Mouse (Mus musculus): ENCODE data around the gene Fgd2. TPM values are rescaled to one million over a fixed set of nuclear protein-coding genes. Genes with fewer than 3 reads are reported as not detected.

The Fgd2 gene
- polyA plus RNA-seq, 1 experiment from 2014 or later = 15.4 TPM

DNA sequence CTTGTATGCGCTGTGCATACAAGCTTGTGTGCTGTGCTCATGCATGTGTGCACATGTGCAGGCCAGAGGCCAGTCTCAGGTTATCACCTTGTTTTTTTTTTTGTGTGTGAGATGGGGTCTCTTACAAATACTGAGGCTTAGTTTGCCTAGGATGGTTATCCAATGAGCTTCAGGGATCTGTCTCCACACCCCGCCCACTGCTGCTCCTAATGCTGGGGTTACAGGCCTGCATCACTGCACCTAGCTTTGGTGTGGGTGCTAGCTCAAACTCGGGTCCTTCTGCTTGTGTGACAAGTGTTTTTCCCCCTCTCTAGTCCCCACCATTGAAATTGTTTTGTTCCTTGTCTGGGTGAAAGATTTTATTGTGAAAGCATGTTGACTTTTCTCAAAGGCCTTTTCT, 30.5 kb upstream of the Fgd2 start:
- WGBS = 79% methylated on average over 3 of the region's 3 CpGs

DNA sequence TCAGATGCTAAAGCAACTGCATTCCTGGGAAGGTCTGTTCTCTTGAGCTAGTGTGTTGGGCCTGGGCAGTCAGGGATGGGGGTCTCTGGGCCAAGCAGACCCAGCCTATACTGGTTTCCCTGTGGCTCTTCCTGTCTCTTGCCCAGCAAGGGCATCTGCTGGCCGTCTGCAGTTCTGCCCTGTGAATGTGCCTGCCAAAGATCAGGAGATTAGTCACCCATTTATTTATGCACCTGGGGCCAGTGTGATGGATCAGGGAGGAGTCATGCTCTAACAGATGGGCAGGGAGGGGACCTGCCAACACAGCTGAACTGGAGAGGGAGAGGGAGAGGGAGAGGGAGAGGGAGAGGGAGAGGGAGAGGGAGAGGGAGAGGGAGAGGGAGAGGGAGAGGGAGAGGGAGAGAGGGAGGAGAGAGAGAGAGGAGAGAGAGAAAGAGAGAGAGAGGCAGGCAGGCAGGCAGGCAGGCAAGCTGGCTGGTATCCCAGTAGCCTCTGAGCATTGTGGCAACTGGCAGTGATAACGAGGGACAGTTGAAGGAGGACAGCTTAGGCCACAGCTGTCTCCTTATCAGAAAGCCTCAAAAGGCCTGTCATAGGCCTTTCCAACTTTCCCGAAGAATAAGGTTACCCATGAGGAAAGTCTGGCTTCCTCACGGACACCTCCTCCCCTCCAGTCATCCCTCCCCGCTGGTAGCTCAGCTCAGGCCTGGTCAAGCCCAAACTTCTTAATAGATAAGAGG, 29.9 kb upstream of the Fgd2 start:
- Histone ChIP-seq H3K27me3 (replicated peaks; ENCODE audit: control insufficient read depth, insufficient read depth, low read length) (peaks cover 8% of the 10 kb centered on the region), H3K9me3 (ENCODE audit: control insufficient read depth, low read length) (no peaks in the 10 kb centered on the region), H3K27ac (ENCODE audit: low read depth) (no peak overlapping the region; the same call in 1 of the 2 replicates), H3K36me3 (ENCODE audit: control insufficient read depth, insufficient read depth, low read length) (peaks cover 44% of the 10 kb centered on the region), H3K4me2 (ENCODE audit: low read length) (no peak overlapping the region), H3K4me1 (replicated peaks; ENCODE audit: control insufficient read depth, insufficient read depth, low read length) (0 out of 2 replicates have a peak, but pooled peaks cover 8% of the 10 kb centered on the region), H3K9ac (ENCODE audit: low read length) (no peak overlapping the region), H3K4me3 (ENCODE audit: low read depth, low read length) (no peak overlapping the region)
- WGBS = 36% methylated on average over 5 of the region's 5 CpGs
- DNase-seq (ENCODE audit: low spot score) (no peak), ATAC-seq (replicated peaks; ENCODE audit: low FRiP score, low TSS enrichment, low read depth) (no peak)

More for the DNA sequence above, 30.5 kb upstream of the Fgd2 start:
- Histone ChIP-seq H3K27ac (ENCODE audit: low read depth) (no peak overlapping the region; the same call in 1 of the 2 replicates), H3K9me3 (ENCODE audit: control insufficient read depth, low read length) (no peaks in the 10 kb centered on the region), H3K36me3 (ENCODE audit: control insufficient read depth, insufficient read depth, low read length) (peaks cover 38% of the 10 kb centered on the region), H3K4me2 (ENCODE audit: low read length) (no peak overlapping the region), H3K9ac (ENCODE audit: low read length) (no peak overlapping the region), H3K27me3 (replicated peaks; ENCODE audit: control insufficient read depth, insufficient read depth, low read length) (peaks cover 8% of the 10 kb centered on the region), H3K4me1 (replicated peaks; ENCODE audit: control insufficient read depth, insufficient read depth, low read length) (0 out of 2 replicates have a peak, but pooled peaks cover 8% of the 10 kb centered on the region), H3K4me3 (ENCODE audit: low read depth, low read length) (no peak overlapping the region)
- no peak for DNase-seq (ENCODE audit: low spot score)
- ATAC-seq (replicated peaks; ENCODE audit: low FRiP score, low TSS enrichment, low read depth) = no peak

DNA sequence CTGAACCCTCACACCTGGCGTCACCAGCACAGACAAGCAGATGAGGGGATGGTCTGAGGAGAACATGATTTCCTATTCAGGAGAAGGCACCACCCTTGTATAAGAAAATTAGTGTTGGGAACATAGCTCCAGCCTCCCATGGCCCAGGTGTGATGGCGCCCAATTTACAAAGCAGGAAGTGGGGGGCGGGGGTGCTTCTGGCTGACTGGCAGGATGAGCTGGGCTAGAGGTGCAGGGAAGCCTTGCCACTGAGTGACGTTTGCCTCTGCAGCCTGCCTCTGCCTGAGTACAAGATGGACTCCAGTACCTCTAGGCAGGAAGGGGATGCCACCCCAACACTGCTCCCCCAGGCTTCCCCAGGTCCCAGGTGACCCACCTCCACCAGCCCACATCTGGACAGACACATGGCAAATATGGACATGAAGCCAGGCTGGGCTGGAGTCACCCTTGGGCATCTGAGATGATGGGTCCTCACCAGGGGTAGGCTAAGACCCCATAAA, 28.5 kb upstream of the Fgd2 start:
- H3K9me3 ChIP-seq (ENCODE audit: control insufficient read depth, low read length) = no peaks in the 10 kb centered on the region
- no peak overlapping the region for H3K9ac ChIP-seq (ENCODE audit: low read length)
- WGBS = 85% methylated on average over 4 of the region's 4 CpGs
- H3K4me1 ChIP-seq (replicated peaks; ENCODE audit: control insufficient read depth, insufficient read depth, low read length) = no peaks in the 10 kb centered on the region
- ATAC-seq (replicated peaks; ENCODE audit: low FRiP score, low TSS enrichment, low read depth) (no peak), DNase-seq (ENCODE audit: low spot score) (no peak)
- peaks cover 5% of the 10 kb centered on the region for H3K27me3 ChIP-seq (replicated peaks; ENCODE audit: control insufficient read depth, insufficient read depth, low read length)
- H3K27ac ChIP-seq (ENCODE audit: low read depth) = no peak overlapping the region
- no peak overlapping the region for H3K4me3 ChIP-seq (ENCODE audit: low read depth, low read length)
- peaks cover 58% of the 10 kb centered on the region for H3K36me3 ChIP-seq (ENCODE audit: control insufficient read depth, insufficient read depth, low read length)
- no peak overlapping the region for H3K4me2 ChIP-seq (ENCODE audit: low read length)

DNA sequence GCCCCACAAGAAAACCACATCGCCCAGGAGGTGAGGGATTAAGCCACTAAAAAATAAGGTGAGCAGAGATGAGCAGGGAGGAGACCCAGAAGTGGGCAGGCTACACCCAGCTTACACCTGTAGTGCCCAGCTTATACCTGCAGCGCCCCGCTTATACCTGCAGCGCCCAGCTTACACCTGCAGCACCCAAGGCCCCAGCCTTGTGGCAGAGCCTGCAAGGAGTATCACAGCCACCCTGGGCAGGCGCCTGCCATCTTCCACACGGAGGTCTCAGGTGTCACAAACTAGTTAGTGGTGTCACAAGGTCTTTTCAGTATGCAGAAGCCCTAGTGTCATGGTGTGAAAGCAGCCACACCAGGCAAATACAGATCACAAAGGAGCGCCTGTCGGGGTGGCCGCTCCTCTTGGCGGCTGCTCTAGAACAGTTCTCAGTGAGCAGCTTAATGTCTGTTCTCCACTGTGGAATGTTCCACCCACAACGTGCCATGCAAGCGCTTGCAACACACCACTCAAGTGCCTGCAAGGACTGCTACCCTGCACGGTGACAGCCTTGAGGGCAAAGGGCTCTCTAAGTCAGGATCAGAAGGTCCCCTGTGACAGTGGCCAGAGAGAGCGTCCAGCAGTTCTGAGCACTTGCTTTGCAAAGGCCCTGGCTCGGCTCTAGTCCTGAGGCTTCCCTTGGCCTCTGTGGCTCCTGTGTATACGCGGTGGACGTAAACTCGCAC, 24.3 kb upstream of the Fgd2 start:
- 90% methylated on average over 19 of the region's 19 CpGs for WGBS
- Histone ChIP-seq H3K36me3 (ENCODE audit: control insufficient read depth, insufficient read depth, low read length) (peaks cover 86% of the 10 kb centered on the region), H3K27me3 (replicated peaks; ENCODE audit: control insufficient read depth, insufficient read depth, low read length) (no peaks in the 10 kb centered on the region), H3K4me2 (ENCODE audit: low read length) (no peak overlapping the region), H3K27ac (ENCODE audit: low read depth) (no peak overlapping the region), H3K4me3 (ENCODE audit: low read depth, low read length) (no peak overlapping the region), H3K9me3 (ENCODE audit: control insufficient read depth, low read length) (no peaks in the 10 kb centered on the region), H3K4me1 (replicated peaks; ENCODE audit: control insufficient read depth, insufficient read depth, low read length) (peaks cover 9% of the 10 kb centered on the region), H3K9ac (ENCODE audit: low read length) (no peak overlapping the region)
- no peak for ATAC-seq (replicated peaks; ENCODE audit: low FRiP score, low TSS enrichment, low read depth)
- no peak for DNase-seq (ENCODE audit: low spot score)

DNA sequence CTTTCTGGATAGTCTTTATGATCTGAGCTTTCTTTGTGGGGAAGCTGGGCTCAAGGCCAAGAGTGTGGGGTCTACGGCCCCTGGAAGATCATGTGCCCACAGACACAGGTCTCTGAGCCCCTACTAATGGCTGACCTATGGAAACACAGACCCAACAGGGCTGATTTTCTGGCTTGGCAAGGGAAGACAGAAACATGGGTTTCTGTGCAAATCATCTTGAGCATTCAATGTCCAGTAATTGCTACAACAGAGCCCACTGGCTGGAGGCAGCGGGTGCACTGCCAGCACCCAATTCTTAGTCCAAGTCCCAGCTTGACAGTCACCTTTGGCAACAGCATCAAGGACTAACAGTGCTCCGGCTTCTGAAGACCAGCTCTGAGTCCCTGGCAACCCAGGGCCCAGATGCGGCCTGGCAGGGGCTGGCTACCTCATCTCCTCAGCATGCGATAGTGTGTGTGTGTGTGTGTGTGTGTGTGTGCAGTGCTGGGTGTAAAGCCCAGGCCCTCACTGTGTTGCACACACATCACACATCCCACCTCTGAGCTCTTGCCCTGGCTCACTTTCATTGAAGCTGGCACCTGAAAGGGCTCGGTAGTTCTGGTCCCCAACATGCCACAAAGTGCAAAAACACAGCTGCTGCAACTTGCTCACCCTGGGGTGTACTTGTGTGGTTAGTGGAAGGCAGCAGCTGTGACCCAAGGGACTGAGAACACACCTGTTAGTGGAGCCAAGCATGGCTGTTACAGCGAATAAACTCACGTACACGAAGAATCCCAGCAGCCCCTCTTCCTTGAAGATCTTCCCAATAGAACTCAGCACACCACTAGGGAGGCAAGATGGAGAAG, 22.5 kb upstream of the Fgd2 start:
- WGBS = 95% methylated on average over 9 of the region's 9 CpGs
- no peak overlapping the region for H3K4me3 ChIP-seq (ENCODE audit: low read depth, low read length)
- H3K36me3 ChIP-seq (ENCODE audit: control insufficient read depth, insufficient read depth, low read length) = peaks cover 73% of the 10 kb centered on the region
- ATAC-seq (replicated peaks; ENCODE audit: low FRiP score, low TSS enrichment, low read depth) = no peak
- no peak overlapping the region for H3K4me2 ChIP-seq (ENCODE audit: low read length)
- no peak overlapping the region for H3K9ac ChIP-seq (ENCODE audit: low read length)
- H3K27ac ChIP-seq (ENCODE audit: low read depth) = no peak overlapping the region
- DNase-seq (ENCODE audit: low spot score) = no peak
- no peaks in the 10 kb centered on the region for H3K27me3 ChIP-seq (replicated peaks; ENCODE audit: control insufficient read depth, insufficient read depth, low read length)
- peaks cover 20% of the 10 kb centered on the region for H3K4me1 ChIP-seq (replicated peaks; ENCODE audit: control insufficient read depth, insufficient read depth, low read length)
- no peaks in the 10 kb centered on the region for H3K9me3 ChIP-seq (ENCODE audit: control insufficient read depth, low read length)

DNA sequence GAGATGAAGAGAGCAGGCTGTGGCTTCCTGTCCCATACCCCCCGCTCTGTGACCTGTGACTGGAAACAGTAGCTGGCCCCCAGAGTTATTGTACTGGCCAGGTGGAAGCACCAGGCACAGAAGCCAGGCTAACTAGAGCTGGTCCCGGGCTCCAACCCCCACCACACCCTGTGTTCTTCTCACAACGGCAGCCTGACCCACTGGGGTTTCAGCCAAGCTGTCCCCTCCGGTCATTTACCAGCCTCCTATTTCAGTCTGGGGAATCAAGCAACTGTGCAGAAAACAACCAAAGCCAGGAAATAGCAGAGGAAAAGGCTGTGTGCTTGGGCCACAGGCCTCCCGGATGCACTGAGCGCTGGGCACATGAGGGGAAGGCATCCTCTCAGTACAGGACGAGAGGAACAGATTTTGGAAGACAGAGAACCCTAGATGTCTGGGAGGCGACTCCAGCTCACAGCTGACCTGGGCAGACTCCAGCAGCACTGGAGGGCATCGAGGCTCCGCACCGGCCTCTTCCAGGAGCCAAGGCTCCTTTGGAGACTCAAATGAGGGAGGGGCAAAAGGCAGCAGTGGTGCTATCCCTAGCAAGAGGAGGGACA, 21.4 kb upstream of the Fgd2 start:
- Histone ChIP-seq H3K9ac (ENCODE audit: low read length) (no peak overlapping the region), H3K4me3 (ENCODE audit: low read depth, low read length) (no peak overlapping the region), H3K27ac (ENCODE audit: low read depth) (no peak overlapping the region), H3K9me3 (ENCODE audit: control insufficient read depth, low read length) (no peaks in the 10 kb centered on the region), H3K36me3 (ENCODE audit: control insufficient read depth, insufficient read depth, low read length) (peaks cover 71% of the 10 kb centered on the region), H3K4me1 (replicated peaks; ENCODE audit: control insufficient read depth, insufficient read depth, low read length) (peaks cover 20% of the 10 kb centered on the region), H3K27me3 (replicated peaks; ENCODE audit: control insufficient read depth, insufficient read depth, low read length) (no peaks in the 10 kb centered on the region), H3K4me2 (ENCODE audit: low read length) (no peak overlapping the region)
- DNase-seq (ENCODE audit: low spot score) = no peak
- no peak for ATAC-seq (replicated peaks; ENCODE audit: low FRiP score, low TSS enrichment, low read depth)
- 85% methylated on average over 11 of the region's 11 CpGs for WGBS

DNA sequence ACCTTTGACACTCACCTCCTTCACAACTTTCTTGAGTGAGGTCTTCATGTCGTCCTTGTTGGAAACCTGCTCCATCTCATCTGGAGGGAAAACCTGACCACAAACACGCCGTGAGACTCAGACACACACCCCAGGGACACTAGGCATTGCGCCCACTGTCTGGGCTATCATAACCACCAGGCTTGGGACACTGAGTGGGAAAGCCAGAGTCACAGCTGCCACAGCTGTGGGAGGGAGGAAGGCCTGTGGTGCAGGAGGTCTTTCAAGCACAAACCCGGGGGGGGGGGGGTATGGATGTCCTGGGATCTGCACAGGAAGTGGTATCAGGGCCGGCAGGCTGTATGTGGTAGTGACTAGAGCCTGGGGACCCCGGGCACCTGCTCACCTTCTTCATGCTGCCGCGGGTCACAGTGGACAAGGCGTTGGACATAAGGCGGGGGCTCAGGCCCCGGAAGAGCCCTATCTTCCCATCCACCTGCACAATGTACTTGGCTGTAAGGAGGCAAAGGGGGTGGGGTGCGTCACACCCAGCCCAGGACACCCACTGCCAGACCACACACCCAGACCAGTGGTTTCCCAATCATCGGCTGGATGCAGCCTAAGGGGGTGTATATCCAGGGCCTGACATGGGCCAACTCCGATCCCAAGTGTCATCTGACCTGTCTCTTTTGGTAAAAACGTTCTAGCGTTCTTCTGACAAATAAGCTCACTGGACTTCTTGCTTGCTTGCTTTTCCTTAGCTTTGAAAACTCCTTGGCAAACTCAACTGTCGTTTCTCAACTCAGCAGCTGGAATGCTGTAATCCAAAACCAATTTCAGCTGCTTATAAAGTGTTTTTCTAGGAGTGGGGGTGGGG, 20.1 kb upstream of the Fgd2 start:
- no peak for ATAC-seq (replicated peaks; ENCODE audit: low FRiP score, low TSS enrichment, low read depth)
- Histone ChIP-seq H3K36me3 (ENCODE audit: control insufficient read depth, insufficient read depth, low read length) (peaks cover 68% of the 10 kb centered on the region), H3K27me3 (replicated peaks; ENCODE audit: control insufficient read depth, insufficient read depth, low read length) (no peaks in the 10 kb centered on the region), H3K27ac (ENCODE audit: low read depth) (peak overlapping the region; percentile 16; the same call in 1 of the 2 replicates), H3K9ac (ENCODE audit: low read length) (no peak overlapping the region), H3K4me2 (ENCODE audit: low read length) (no peak overlapping the region), H3K9me3 (ENCODE audit: control insufficient read depth, low read length) (no peaks in the 10 kb centered on the region), H3K4me1 (replicated peaks; ENCODE audit: control insufficient read depth, insufficient read depth, low read length) (peaks cover 20% of the 10 kb centered on the region), H3K4me3 (ENCODE audit: low read depth, low read length) (no peak overlapping the region)
- no peak for DNase-seq (ENCODE audit: low spot score)
- 79% methylated on average over 18 of the region's 18 CpGs for WGBS

Data from intestine, embryonic 14.5 days (tissue).